Mouse (Mus musculus) heart, adult 2 months (tissue): ENCODE measurements at regions not wholly inside any gene's neighbourhood (a gene's known extent, or its start where the extent isn't known, plus 50 kb on each side); places are given as distances from the start of the nearest gene placed in this dataset.

Experiments used
- EP300 ChIP-seq: fragments of 200-500 bp; IDR thresholded peaks from 2 replicates; pipeline ENCODE4 v1.6.1; 2011; ENCODE audit warnings: low read depth, low read length, control low read depth; ENCODE audit not compliant: insufficient read depth
- POLR2A ChIP-seq: fragments of 200-500 bp; IDR thresholded peaks from 2 replicates; pipeline ENCODE4 v1.6.1; 2011; ENCODE audit warnings: mild to moderate bottlenecking, low read depth, low read length, control low read depth; ENCODE audit not compliant: insufficient read depth

- TF ChIP-seq POLR2A: no peak
- TF ChIP-seq EP300: no peak
Measured at GRCm38 (mm10) chr13:15877606-15878005, 134.0 kb upstream of the Inhba start.
